Mouse (Mus musculus) hindbrain, embryonic 14.5 days (tissue): ENCODE measurements at regions not wholly inside any gene's neighbourhood (a gene's known extent, or its start where the extent isn't known, plus 50 kb on each side); places are given as distances from the start of the nearest gene placed in this dataset.

Experiments used
- ATAC-seq: fragments of 200-750 bp; cut with Nextera tagmentation; 2 replicates; pipeline ENCODE4 v1.8.0; 2017; ENCODE audit warnings: moderate number of reproducible peaks, mild to moderate bottlenecking, moderate TSS enrichment, moderate library complexity; ENCODE audit not compliant: low FRiP score
- DNase-seq: peaks from one replicate; pipeline ENCODE4 v3.0.0-alpha.2; 2015; ENCODE audit warnings: low spot score
- H3K27ac ChIP-seq: fragments of 300-500 bp; sonication (generic); 2 replicates; pipeline ENCODE4 v1.5.1; 2014; ENCODE audit warnings: mild to moderate bottlenecking, moderate library complexity
- H3K27me3 ChIP-seq: fragments of 300-500 bp; sonication (generic); 2 replicates; pipeline ENCODE4 v1.6.1; 2014; ENCODE audit warnings: mild to moderate bottlenecking, low read length, mixed read lengths; ENCODE audit not compliant: control insufficient read depth, insufficient read depth
- H3K36me3 ChIP-seq: fragments of 300-500 bp; sonication (generic); replicated peaks from 2 replicates; pipeline ENCODE4 v1.6.1; 2014; ENCODE audit not compliant: control insufficient read depth, insufficient read depth
- H3K4me1 ChIP-seq: fragments of 300-500 bp; sonication (generic); replicated peaks from 2 replicates; pipeline ENCODE4 v1.6.1; 2014; ENCODE audit warnings: antibody characterized with exemption, low read length, mixed read lengths; ENCODE audit not compliant: control insufficient read depth, insufficient read depth
- H3K4me2 ChIP-seq: fragments of 300-500 bp; sonication (generic); replicated peaks from 2 replicates; pipeline ENCODE4 v1.6.1; 2014; ENCODE audit warnings: mild to moderate bottlenecking, moderate library complexity
- H3K4me3 ChIP-seq: fragments of 300-500 bp; sonication (generic); replicated peaks from 2 replicates; pipeline ENCODE4 v1.5.1; 2014; ENCODE audit warnings: mild to moderate bottlenecking, low read length
- H3K9ac ChIP-seq: fragments of 300-500 bp; sonication (generic); 2 replicates; pipeline ENCODE4 v1.6.1; 2014
- H3K9me3 ChIP-seq: fragments of 300-500 bp; sonication (generic); 2 replicates; pipeline ENCODE4 v1.6.1; 2016; ENCODE audit warnings: low read length; ENCODE audit not compliant: control insufficient read depth
- WGBS: fragments of 180-500 bp; shearing (Covaris S2); extraction: QIAGEN DNeasy Blood & Tissue Kit; methylation state at CpG from one replicate; pipeline ENCODE4 v1.1.7; 2014; 5-methylcytosine and 5-hydroxymethylcytosine counted together

GRCm38 (mm10) chr5:24237201-24237600, 72.4 kb downstream of the Nupl2 start:
- ATAC-seq (no peak), DNase-seq (no peak)

GRCm38 (mm10) chr5:24239006-24239405, 74.2 kb downstream of the Nupl2 start:
- Histone ChIP-seq H3K27ac (no peak overlapping the region), H3K4me1 (no peaks in the 10 kb centered on the region), H3K9ac (no peak overlapping the region), H3K9me3 (no peaks in the 10 kb centered on the region), H3K4me3 (no peak overlapping the region), H3K4me2 (no peak overlapping the region), H3K36me3 (no peaks in the 10 kb centered on the region), H3K27me3 (no peaks in the 10 kb centered on the region)
- 67% methylated on average over 2 of the region's 2 CpGs for WGBS
- DNase-seq: no peak
- ATAC-seq: no peak

More at GRCm38 (mm10) chr5:24237201-24237600, 72.4 kb downstream of the Nupl2 start:
- no peak overlapping the region for H3K4me2 ChIP-seq
- no peak overlapping the region for H3K9ac ChIP-seq
- no peaks in the 10 kb centered on the region for H3K4me1 ChIP-seq
- H3K9me3 ChIP-seq: no peaks in the 10 kb centered on the region
- no peak overlapping the region for H3K27ac ChIP-seq
- no peaks in the 10 kb centered on the region for H3K27me3 ChIP-seq
- 85% methylated on average over 3 of the region's 3 CpGs for WGBS
- no peaks in the 10 kb centered on the region for H3K36me3 ChIP-seq
- no peak overlapping the region for H3K4me3 ChIP-seq

- ATAC-seq: no peak
- 86% methylated on average over 6 of the region's 6 CpGs for WGBS
- H3K9ac ChIP-seq: no peak overlapping the region
Measured at GRCm38 (mm10) chr5:24244211-24244610, 79.4 kb downstream of the Nupl2 start.

GRCm38 (mm10) chr5:24255421-24255820, 90.7 kb downstream of the Nupl2 start:
- no peak overlapping the region for H3K27ac ChIP-seq
- ATAC-seq (no peak), DNase-seq (no peak)
- no peak overlapping the region for H3K9ac ChIP-seq
- H3K9me3 ChIP-seq: 0 out of 2 replicates have a peak, but pooled peaks cover 3% of the 10 kb centered on the region
- H3K4me1 ChIP-seq: no peaks in the 10 kb centered on the region
- no peak overlapping the region for H3K4me3 ChIP-seq
- no peaks in the 10 kb centered on the region for H3K27me3 ChIP-seq
- no peak overlapping the region for H3K4me2 ChIP-seq
- WGBS: 87% methylated on average over 5 of the region's 5 CpGs
- no peaks in the 10 kb centered on the region for H3K36me3 ChIP-seq

More at GRCm38 (mm10) chr5:24244211-24244610, 79.4 kb downstream of the Nupl2 start:
- H3K9me3 ChIP-seq: no peaks in the 10 kb centered on the region
- no peak for DNase-seq
- no peaks in the 10 kb centered on the region for H3K27me3 ChIP-seq
- no peak overlapping the region for H3K4me2 ChIP-seq
- H3K27ac ChIP-seq: no peak overlapping the region
- H3K4me3 ChIP-seq: no peak overlapping the region
- no peaks in the 10 kb centered on the region for H3K36me3 ChIP-seq
- no peaks in the 10 kb centered on the region for H3K4me1 ChIP-seq

GRCm38 (mm10) chr5:24261098-24261497, 90.3 kb downstream of the Kcnh2 start:
- no peak overlapping the region for H3K4me3 ChIP-seq
- H3K27me3 ChIP-seq: no peaks in the 10 kb centered on the region
- H3K4me1 ChIP-seq: no peaks in the 10 kb centered on the region
- WGBS: 18% methylated on average over 7 of the region's 7 CpGs
- no peaks in the 10 kb centered on the region for H3K36me3 ChIP-seq
- DNase-seq: peak; percentile 83
- ATAC-seq: no peak; the same call in 1 of the 2 replicates
- H3K9me3 ChIP-seq: 0 out of 2 replicates have a peak, but pooled peaks cover 3% of the 10 kb centered on the region
- no peak overlapping the region for H3K4me2 ChIP-seq
- no peak overlapping the region for H3K9ac ChIP-seq
- H3K27ac ChIP-seq: no peak overlapping the region

GRCm38 (mm10) chr5:24262146-24262545, 89.3 kb downstream of the Kcnh2 start:
- no peak for ATAC-seq
- Histone ChIP-seq H3K36me3 (no peaks in the 10 kb centered on the region), H3K9me3 (0 out of 2 replicates have a peak, but pooled peaks cover 3% of the 10 kb centered on the region), H3K9ac (no peak overlapping the region), H3K4me3 (no peak overlapping the region), H3K4me1 (no peaks in the 10 kb centered on the region; the same call in 1 of the 2 replicates), H3K4me2 (no peak overlapping the region), H3K27ac (no peak overlapping the region), H3K27me3 (no peaks in the 10 kb centered on the region)
- DNase-seq: no peak
- 16% methylated on average over 11 of the region's 11 CpGs for WGBS

GRCm38 (mm10) chr5:24264151-24264550, 87.3 kb downstream of the Kcnh2 start:
- Histone ChIP-seq H3K27me3 (no peaks in the 10 kb centered on the region), H3K4me1 (no peaks in the 10 kb centered on the region; the same call in 1 of the 2 replicates), H3K36me3 (no peaks in the 10 kb centered on the region), H3K27ac (no peak overlapping the region), H3K4me3 (no peak overlapping the region), H3K4me2 (no peak overlapping the region), H3K9me3 (no peaks in the 10 kb centered on the region), H3K9ac (no peak overlapping the region)
- DNase-seq (no peak), ATAC-seq (no peak)
- WGBS: 84% methylated on average over 4 of the region's 4 CpGs

GRCm38 (mm10) chr5:24265431-24265830, 86.0 kb downstream of the Kcnh2 start:
- Histone ChIP-seq H3K4me3 (no peak overlapping the region), H3K4me1 (no peaks in the 10 kb centered on the region; the same call in 1 of the 2 replicates), H3K27me3 (no peaks in the 10 kb centered on the region), H3K36me3 (no peaks in the 10 kb centered on the region), H3K4me2 (no peak overlapping the region), H3K9me3 (no peaks in the 10 kb centered on the region), H3K9ac (no peak overlapping the region), H3K27ac (no peak overlapping the region)
- 89% methylated on average over 3 of the region's 3 CpGs for WGBS
- DNase-seq: no peak
- ATAC-seq: no peak

GRCm38 (mm10) chr5:24266344-24267295, 84.8 kb downstream of the Kcnh2 start:
- DNase-seq (peak; percentile 91), ATAC-seq (peak; percentile 82; the same call in 1 of the 2 replicates)
- Histone ChIP-seq H3K27ac (no peak overlapping the region), H3K27me3 (no peaks in the 10 kb centered on the region), H3K9ac (peak overlapping the region; percentile 9; the same call in 1 of the 2 replicates), H3K4me2 (peak overlapping the region; percentile 45), H3K36me3 (no peaks in the 10 kb centered on the region), H3K4me3 (no peak overlapping the region), H3K9me3 (no peaks in the 10 kb centered on the region), H3K4me1 (no peaks in the 10 kb centered on the region; the same call in 1 of the 2 replicates)
- WGBS: 15% methylated on average over 16 of the region's 16 CpGs
